Mouse (Mus musculus): ENCODE results near the gene Ankrd50. TPM values are rescaled to one million over a fixed set of nuclear protein-coding genes. Genes with fewer than 3 reads are reported as not detected.
A peak's percentile ranks its signal among the peaks of the same experiment; 100 is the strongest.

The Ankrd50 gene
- total RNA-seq (2021) = 10 to 100 TPM; 36.9 to 42.8 TPM

DNA sequence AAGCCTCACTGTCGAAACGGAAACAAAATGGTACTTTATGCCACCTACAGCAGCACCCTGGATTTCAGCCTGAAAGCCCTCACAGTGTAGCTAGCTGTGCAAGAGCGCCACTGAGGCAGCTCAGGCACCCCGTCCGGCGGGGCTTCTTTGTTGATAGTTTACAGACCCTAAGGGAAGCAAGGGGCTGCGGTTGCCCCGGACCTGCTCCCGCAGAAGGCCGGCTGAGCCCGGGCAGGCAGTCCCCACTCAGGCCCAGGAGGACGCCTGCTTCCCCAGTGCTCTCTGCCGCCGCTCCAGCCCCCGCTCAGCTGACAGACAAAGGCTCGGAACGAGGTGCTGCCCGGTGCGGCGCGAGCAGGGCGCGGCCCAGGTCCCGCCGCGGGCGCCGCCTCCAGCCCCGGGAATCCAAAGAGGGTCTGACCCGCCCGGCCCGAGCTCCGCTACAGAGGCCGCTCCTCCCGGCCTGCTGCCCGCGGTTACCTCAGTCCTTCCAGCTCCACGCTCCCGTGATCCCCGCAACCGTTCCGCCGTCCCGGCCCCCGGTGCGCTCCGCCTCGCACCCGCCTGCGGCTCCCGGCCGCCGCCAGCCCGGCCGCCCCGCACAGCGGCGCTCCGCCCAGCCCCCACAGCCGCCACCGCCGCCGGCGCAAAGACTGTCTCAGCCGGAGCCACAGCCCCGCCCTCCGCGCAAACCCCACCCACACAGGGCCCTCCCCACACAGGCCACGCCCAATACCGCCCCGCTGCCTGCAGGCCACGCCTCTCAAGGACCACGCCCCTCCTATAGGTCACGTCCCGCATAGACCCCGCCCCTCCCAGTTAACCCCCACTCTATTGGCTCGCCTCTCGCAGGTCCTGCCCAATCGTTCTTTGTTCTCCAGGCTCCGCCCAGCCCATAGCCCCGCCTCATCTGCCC, at the start of gene Ankrd50:
Gene Ankrd50 (minus strand): TSS at position 654 of the 916 bp plus-strand sequence.
- intact Hi-C loops (cut with DNase I) = loop anchor here (5.0 kb wide), 3 partner anchors 112 to 1062 kb away; partner anchors contain the start of gene Nudt6
- DNase-seq = peak; percentile 99

DNA sequence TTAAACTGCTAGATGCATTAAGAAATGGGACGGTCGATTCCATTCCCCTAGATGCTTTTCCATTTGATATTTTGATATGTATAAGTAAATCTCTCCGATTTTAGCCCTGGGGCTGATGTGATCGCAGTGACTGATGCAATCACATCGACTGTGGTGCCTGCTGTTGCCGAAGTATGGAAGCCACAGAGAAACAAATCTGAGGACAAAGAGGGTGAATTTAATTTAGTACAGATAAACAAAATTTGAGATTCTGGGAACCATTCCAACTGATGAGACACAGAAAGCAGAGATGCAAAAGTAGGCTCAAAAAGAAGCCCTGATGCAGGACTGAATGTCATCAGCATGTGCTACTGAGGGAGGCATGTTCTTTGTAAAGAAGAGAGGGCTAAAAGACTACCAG, 49.6 kb upstream of the Ankrd50 start:
- DNase-seq = no peak
- intact Hi-C loops (cut with DNase I) = no loop called here

- intact Hi-C loops (cut with DNase I) = no loop called here
- DNase-seq = no peak
Observed at GRCm38 (mm10) chr3:38520426-38520825, 35.8 kb upstream of the Ankrd50 start.

DNA sequence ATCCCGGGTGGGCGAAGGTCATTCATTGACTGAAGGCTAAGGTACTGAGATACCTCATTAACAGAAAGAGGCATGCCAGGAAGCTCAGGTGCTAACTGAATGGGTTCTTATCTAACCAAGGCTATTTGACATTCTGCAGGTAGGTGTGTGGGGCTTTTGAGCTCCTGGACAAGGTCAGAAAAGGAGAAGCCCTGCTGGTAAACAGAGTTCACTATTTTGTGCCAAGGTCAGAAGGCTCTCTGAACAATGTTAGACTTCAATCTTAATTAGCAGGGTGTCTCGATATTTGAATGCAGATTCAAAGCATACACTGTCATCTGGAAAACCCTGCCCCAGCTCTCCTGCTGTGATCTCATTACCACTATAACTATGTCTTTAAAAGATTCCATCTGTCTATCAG, 35.3 kb upstream of the Ankrd50 start:
- DNase-seq = no peak
- intact Hi-C loops (cut with DNase I) = no loop called here

DNA sequence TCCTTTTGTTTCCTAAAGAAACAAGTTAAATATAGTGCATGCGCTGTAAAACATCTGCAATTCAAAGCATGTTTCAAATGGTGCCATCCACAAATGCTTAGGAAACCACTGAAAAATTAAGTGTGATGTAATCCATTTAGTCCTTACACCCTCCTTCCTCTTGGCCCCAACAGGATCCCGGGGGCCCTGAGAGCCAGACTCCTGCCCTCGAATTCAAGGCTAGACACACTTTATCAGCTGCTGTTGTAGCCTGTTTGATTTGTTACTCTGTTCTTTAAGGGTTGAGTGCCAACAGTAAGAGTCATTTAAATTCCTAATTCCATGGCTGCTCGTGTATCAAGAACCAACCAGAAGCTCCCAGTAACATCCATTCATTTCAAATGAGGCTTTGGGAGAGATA, 19.0 kb upstream of the Ankrd50 start:
- intact Hi-C loops (cut with DNase I) = no loop called here
- no peak for DNase-seq

DNA sequence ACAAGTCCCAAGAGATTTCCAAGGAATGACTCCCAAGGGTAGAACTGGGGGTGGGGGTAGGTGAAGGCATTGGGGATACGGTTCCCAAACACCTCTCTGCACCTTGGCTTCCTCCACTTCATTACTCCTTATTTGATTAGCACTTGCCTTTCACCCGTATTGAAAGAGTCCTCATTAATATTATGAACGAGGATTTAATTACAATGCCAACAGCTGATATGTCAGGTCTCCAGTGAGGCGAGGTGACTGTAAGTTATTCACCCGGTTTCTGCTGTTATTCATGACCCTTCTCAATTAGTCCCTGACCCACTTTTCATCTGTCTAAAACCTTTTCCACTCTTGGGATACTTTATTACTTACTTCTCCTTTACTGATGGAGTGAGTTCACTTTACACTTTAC, 17.5 kb upstream of the Ankrd50 start:
- DNase-seq = no peak
- intact Hi-C loops (cut with DNase I) = no loop called here

DNA sequence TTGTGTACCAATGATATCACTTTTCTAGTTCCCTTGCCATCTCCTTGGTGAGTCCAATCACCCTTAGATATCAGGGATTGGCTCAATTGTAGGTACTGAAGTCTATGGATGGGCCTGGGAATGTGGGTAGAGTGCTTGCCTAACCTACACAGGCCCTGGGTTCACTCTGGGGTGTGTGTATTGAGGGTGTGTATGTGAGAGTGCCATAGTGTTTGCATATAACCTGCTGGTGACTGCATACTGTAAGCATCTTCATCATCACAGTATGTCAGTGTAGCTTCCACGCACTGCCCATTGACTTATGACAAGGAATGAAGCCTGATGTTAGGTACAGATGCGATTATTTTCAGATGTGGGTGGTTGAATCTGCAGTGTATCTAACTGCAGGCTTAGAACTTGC, 17.1 kb upstream of the Ankrd50 start:
- intact Hi-C loops (cut with DNase I) = no loop called here
- no peak for DNase-seq

- no peak for DNase-seq
- intact Hi-C loops (cut with DNase I) = no loop called here
Observed at GRCm38 (mm10) chr3:38501316-38501715, 16.7 kb upstream of the Ankrd50 start.

- no peak for DNase-seq
- intact Hi-C loops (cut with DNase I) = no loop called here
Observed at GRCm38 (mm10) chr3:38498561-38498960, 13.9 kb upstream of the Ankrd50 start.

DNA sequence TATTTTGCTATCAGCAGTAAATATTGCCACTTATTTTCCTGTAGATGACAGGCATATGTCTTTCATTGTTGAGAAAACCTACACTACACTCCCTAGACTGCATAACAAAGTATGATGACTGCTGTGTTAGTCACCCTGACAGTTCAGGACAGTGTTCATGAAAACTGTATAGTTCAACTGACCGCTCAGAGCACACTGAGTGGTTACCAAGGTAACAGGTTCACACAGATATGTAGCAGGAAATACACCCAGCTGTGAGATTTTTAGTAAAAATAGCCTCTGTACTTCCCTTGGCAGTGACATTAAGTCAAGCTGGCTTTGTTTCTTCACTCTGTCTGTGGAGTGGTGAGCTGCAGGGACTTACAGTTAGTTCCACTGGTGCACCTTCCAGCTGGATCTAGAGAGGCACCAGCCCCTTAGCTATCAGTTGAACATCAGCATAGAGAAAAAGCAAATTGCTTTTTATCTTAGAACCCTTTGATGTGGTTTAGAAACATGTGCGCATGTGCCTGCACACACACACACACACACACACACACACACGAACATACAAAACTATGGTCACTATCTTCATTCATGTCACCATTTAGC, 12.2 kb upstream of the Ankrd50 start:
- no peak for DNase-seq
- intact Hi-C loops (cut with DNase I) = no loop called here

GRCm38 (mm10) chr3:38491702-38492101, 7.1 kb upstream of the Ankrd50 start:
- intact Hi-C loops (cut with DNase I) = no loop called here
- no peak for DNase-seq

DNA sequence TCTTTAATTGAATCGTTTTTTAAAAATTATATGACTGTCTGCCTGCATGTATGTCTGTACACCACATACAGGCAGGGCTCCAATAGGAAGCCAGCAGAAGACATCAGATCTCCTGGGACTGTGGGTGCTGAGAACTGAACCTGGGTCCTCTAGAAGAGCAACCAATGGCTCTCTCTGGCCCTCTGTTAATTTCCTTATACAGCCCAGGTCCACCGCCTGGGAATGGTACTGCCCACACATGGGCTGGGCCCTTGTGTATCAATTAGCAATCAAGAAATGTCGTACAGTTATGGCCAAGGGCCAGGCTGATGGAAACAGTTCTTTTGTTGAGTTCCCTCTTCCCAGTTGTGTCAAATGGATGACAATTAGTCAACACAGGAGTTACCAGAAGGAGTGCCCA, 6.6 kb upstream of the Ankrd50 start:
- no peak for DNase-seq
- intact Hi-C loops (cut with DNase I) = no loop called here

DNA sequence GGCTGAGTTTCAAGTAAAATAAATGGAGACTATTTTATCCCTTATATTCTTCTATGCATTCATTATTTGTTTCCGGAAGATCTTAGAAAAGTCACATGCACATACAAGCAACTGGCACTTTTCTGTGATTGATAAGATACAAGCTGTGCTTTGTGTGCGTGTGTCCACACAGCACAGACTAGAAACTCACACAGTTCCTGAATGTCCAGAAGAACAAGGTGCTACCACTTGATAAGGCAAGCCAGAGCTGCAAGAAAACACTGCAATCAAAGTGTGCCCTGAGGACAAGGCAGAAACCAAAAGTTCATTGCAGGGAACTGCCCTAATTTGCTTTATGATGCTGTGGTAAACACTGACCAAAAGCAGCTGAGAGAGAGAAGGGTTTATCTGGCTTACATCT, 6.1 kb upstream of the Ankrd50 start:
- no peak for DNase-seq
- intact Hi-C loops (cut with DNase I) = no loop called here

DNA sequence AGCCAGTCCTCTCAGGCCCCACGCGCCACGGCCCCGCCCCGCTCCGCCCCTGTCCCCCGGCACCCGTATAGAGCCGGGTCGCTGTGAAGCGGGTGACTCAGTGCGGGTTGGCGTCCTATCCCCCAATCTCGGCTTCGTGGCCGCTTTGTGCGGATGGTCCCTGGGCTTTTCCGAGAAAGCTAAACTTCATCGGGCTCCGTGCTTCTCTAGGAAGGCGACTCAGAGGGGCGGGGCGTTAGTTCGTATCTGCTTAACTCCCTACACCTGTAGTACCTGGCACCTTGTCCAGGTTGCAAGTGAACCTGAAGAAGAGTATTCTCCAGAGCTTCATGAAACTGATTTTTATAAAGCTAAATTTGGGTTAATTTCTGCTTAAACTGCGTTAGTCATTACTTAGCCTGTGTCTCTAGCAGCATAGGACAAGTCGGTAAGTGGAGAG, 482 bp upstream of the Ankrd50 start:
- intact Hi-C loops (cut with DNase I) = no loop called here

DNA sequence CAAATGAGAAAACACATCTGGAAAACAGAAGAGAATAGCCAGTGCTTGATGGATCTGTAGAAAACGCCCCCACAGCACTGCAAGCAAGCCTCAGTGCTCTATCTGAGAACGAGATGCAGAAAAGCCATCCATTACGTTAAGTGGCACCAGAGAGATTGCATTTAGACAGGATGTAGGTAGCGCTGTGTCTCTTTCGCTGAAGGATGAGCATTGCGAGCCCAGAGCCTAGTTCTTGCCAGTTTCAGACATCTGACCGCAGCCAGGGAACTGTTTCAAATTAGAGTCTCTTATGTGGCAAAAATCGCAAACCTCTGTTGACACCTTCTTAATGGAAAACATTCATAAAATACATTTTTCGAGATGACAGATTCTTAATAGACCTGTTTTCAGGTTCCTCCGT, 1.1 kb downstream of the Ankrd50 start:
- peak; percentile 16 to 30 for DNase-seq
- intact Hi-C loops (cut with DNase I) = loop anchor here (2.0 to 5.0 kb wide), 4 partner anchors 111 to 1061 kb away; partner anchors contain the start of gene Nudt6

More for the DNA sequence above, 482 bp upstream of the Ankrd50 start:
- DNase-seq = no peak

DNA sequence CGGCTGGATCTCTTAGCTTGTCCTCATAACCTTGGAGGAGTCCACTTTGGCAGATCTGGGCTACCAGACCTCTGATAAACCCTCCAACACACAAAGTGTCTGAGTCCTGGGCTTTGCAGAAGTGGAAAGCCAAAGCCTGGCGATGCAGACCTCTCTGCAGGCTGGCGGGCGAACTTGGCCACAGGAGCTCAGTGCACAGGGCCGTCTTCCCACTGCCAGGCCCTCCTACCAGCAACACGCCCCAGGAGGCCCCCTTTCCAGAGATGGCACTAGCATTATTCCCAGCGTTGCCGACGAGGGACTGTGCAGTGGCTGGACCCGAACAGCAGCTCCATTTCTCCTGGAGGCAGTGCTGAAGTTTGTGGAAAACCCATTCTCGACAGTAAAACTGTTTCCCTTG, 1.9 kb downstream of the Ankrd50 start:
- DNase-seq = peak; percentile 27 to 39
- intact Hi-C loops (cut with DNase I) = loop anchor here (2.0 to 5.0 kb wide), 4 partner anchors 110 to 1060 kb away; partner anchors contain the start of gene Nudt6

DNA sequence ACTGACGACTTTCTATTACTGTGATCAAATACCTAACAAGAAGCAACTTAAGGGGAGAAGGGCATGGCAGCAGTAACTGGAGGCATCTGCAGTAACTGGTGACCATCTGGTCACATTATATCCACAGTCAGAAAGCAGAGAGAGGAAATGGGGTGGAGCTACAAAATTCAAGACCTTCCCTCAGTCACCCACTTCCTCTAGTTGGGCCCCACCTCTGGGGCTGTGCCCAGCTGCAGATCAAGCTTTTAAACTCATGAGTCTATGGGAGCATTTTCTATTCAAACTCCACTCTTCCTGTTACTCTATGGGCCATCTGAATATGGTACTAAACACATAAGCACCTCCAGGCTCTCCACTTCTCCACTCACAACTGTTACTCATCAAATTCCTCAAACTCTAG, 3.5 kb downstream of the Ankrd50 start:
- intact Hi-C loops (cut with DNase I) = loop anchor here (5.0 kb wide), 3 partner anchors 109 to 1059 kb away; partner anchors contain the start of gene Nudt6
- DNase-seq = no peak

DNA sequence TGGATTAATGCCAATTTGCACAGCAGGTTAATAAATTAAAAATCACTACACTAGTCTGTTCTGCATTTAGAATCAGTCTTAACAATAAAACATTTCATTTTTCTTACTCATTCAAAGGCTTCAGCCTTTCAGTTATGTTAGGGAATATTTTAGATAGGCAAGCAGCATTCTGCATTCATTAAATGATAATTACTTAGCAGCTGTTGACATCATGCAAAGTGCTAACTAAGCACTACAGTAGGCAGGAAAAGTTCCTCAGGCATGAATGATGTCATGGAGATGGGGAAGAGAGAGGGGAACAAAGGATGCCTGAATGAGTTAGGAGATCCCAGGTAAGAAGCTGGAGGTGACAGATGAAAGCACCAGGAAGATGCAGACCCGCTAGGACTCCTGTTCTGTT, 6.7 kb downstream of the Ankrd50 start:
- DNase-seq = no peak
- intact Hi-C loops (cut with DNase I) = no loop called here

- DNase-seq = no peak
- intact Hi-C loops (cut with DNase I) = no loop called here
Observed at GRCm38 (mm10) chr3:38475587-38475986, 9.1 kb downstream of the Ankrd50 start.

GRCm38 (mm10) chr3:38473138-38473537, 11.5 kb downstream of the Ankrd50 start:
- intact Hi-C loops (cut with DNase I) = no loop called here
- DNase-seq = no peak

DNA sequence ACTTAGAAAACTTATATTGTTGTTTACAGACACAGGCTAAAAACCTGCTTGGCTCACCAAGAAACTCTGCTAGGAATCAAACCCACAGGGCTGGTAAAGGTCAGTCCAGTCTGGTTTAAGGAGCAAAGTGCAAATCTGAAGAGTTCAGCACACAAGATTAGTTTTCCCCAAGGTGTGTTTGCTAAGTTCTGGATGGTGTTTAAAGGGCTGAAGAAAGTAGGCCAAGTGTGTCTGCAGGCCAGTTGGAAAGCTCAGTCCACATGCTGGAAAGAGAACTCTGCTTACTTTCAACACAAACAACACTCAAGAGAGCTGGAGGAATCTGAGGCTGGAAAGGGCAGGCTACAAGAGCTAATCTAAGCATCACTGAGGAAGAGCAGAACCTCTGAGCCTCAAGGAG, 13.1 kb downstream of the Ankrd50 start:
- intact Hi-C loops (cut with DNase I) = no loop called here

GRCm38 (mm10) chr3:38468131-38468530, 16.5 kb downstream of the Ankrd50 start:
- no peak for DNase-seq
- intact Hi-C loops (cut with DNase I) = no loop called here

More for the DNA sequence above, 13.1 kb downstream of the Ankrd50 start:
- no peak for DNase-seq

All from heart, postnatal 36 days (tissue).